Mouse (Mus musculus) heart, embryonic 12.5 days (tissue): ENCODE data around the gene Tesk2. TPM values are rescaled to one million over a fixed set of nuclear protein-coding genes. Genes with fewer than 3 reads are reported as not detected.

Source experiments
- ATAC-seq: fragments of 200-750 bp; cut with Nextera tagmentation; 2 replicates; pipeline ENCODE4 v1.8.0; 2017; ENCODE audit warnings: moderate TSS enrichment, moderate library complexity; ENCODE audit not compliant: insufficient number of reproducible peaks, low FRiP score
- H3K27ac ChIP-seq: fragments of 300-500 bp; sonication (generic); 2 replicates; pipeline ENCODE4 v1.5.1; 2016; ENCODE audit warnings: mild to moderate bottlenecking, moderate library complexity; ENCODE audit not compliant: poor library complexity, severe bottlenecking
- H3K27me3 ChIP-seq: fragments of 300-500 bp; sonication (generic); replicated peaks from 2 replicates; pipeline ENCODE4 v1.6.1; 2016; ENCODE audit warnings: mild to moderate bottlenecking, moderate library complexity
- H3K36me3 ChIP-seq: fragments of 300-500 bp; sonication (generic); 2 replicates; pipeline ENCODE4 v1.6.1; 2016; ENCODE audit warnings: mild to moderate bottlenecking, moderate library complexity
- H3K4me1 ChIP-seq: fragments of 300-500 bp; sonication (generic); replicated peaks from 2 replicates; pipeline ENCODE4 v1.6.1; 2016; ENCODE audit warnings: mild to moderate bottlenecking
- H3K4me2 ChIP-seq: fragments of 300-500 bp; sonication (generic); 2 replicates; pipeline ENCODE4 v1.6.1; 2016; ENCODE audit warnings: mild to moderate bottlenecking, moderate library complexity
- H3K4me3 ChIP-seq: fragments of 300-500 bp; sonication (generic); 2 replicates; pipeline ENCODE4 v1.5.1; 2016; ENCODE audit warnings: mild to moderate bottlenecking
- H3K9ac ChIP-seq: fragments of 300-500 bp; sonication (generic); 2 replicates; pipeline ENCODE4 v1.6.1; 2016; ENCODE audit warnings: mild to moderate bottlenecking, moderate library complexity
- H3K9me3 ChIP-seq: fragments of 300-500 bp; sonication (generic); replicated peaks from 2 replicates; pipeline ENCODE4 v1.6.1; 2016; ENCODE audit warnings: mild to moderate bottlenecking, moderate library complexity
- WGBS: fragments of 180-500 bp; shearing (Covaris S2); methylation state at CpG from one replicate; pipeline ENCODE4 v1.1.7; 2016; 5-methylcytosine and 5-hydroxymethylcytosine counted together
- polyA plus RNA-seq: library from polyadenylated mRNA; unstranded; fragments of >200 nt; fragmentation: Nextera tagmentation; extraction: Ambion mirVana; gene quantifications from 2 replicates; pipeline ENCODE4 v1.2.1, GENCODE M21; 2016

The Tesk2 gene
- polyA plus RNA-seq, 1 experiment from 2014 or later, result 3.1 TPM

DNA sequence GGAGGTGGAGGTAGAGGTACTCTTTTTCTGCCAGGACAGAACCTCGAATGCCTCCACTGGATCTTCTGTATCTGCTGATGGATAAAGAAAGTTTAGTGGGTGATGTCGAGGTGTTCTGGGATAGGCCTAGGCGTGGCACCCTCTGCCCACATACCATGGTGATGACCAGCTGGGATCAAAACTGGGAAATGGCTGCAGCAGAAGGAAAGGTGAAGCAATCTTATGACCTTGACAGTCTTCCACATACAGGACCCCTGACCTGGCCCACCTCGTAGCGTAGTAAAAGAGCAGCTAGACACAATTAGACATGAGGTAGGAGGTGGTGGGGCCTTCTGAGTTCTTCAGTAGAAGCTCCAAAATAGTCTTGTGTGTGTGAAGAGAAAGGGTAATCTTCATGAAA lies 43.3 kb downstream of the Tesk2 start:
- no peak overlapping the region for H3K4me3 ChIP-seq
- H3K36me3 ChIP-seq, result no peaks in the 10 kb centered on the region
- no peaks in the 10 kb centered on the region for H3K27me3 ChIP-seq
- no peak overlapping the region for H3K4me2 ChIP-seq
- WGBS, result 75% methylated on average over 5 of the region's 5 CpGs
- H3K9me3 ChIP-seq, result no peaks in the 10 kb centered on the region
- ATAC-seq, result no peak
- H3K27ac ChIP-seq, result no peak overlapping the region
- no peak overlapping the region for H3K9ac ChIP-seq
- H3K4me1 ChIP-seq, result no peaks in the 10 kb centered on the region

DNA sequence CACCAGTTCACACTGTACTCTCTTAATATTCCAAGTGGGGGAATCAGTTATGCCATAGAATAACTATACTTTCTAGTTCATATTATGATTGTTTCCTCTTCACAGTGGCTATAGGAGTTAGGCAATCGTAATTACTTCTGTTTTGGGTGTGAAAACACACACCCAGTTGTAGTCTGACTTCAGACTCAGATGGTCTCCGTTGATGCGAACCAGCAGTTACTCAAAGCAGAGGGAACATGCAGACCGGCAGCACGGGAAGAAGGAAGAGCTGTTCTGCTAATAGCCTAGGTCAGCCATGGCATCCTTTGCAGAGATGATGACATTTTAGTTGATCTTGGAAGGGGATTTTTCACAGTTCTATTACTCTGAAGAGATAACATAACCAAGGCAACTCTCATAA lies 47.8 kb downstream of the Tesk2 start:
- ATAC-seq, result no peak
- Histone ChIP-seq H3K36me3 (no peaks in the 10 kb centered on the region), H3K9ac (no peak overlapping the region), H3K4me1 (no peaks in the 10 kb centered on the region), H3K27ac (no peak overlapping the region), H3K9me3 (no peaks in the 10 kb centered on the region), H3K4me3 (no peak overlapping the region), H3K27me3 (no peaks in the 10 kb centered on the region), H3K4me2 (no peak overlapping the region)
- 73% methylated on average over 5 of the region's 5 CpGs for WGBS

- no peak overlapping the region for H3K4me2 ChIP-seq
- H3K9me3 ChIP-seq, result no peaks in the 10 kb centered on the region
- H3K27me3 ChIP-seq, result no peaks in the 10 kb centered on the region
- H3K4me3 ChIP-seq, result no peak overlapping the region
- no peaks in the 10 kb centered on the region for H3K4me1 ChIP-seq
- no peak overlapping the region for H3K9ac ChIP-seq
- H3K27ac ChIP-seq, result no peak overlapping the region
- no peak for ATAC-seq
- H3K36me3 ChIP-seq, result no peaks in the 10 kb centered on the region
Observed at GRCm38 (mm10) chr4:116769060-116769459, 48.3 kb downstream of the Tesk2 start.

- Histone ChIP-seq H3K36me3 (no peaks in the 10 kb centered on the region), H3K27me3 (no peaks in the 10 kb centered on the region; the same call in 1 of the 2 replicates), H3K4me1 (no peaks in the 10 kb centered on the region), H3K27ac (no peak overlapping the region), H3K4me3 (no peak overlapping the region), H3K9ac (no peak overlapping the region), H3K4me2 (no peak overlapping the region), H3K9me3 (no peaks in the 10 kb centered on the region)
- no peak for ATAC-seq
- 85% methylated on average over 5 of the region's 5 CpGs for WGBS
Observed at GRCm38 (mm10) chr4:116776391-116776790, 55.6 kb downstream of the Tesk2 start.

DNA sequence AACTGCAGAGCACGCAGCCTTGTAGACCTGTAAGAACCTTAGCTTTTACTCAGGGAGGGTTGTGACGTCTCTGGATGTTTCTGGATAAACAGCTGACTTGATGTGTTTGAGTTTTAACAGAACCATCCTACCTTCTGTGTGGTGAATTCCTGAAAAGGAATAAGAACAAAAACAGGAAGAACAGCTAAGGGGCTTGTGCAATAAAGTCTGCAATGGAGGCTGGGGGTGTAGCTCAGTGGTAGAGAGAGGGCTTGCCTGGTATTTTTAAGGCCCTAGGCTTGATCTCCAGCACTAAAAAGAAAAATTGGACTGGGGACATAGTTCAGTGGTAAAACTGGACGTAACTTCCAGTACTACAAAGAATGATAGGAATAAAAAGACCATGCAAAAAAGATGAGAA lies 56.3 kb downstream of the Tesk2 start:
- no peak overlapping the region for H3K4me3 ChIP-seq
- WGBS, result 79% methylated on average over 3 of the region's 3 CpGs
- no peak overlapping the region for H3K4me2 ChIP-seq
- no peaks in the 10 kb centered on the region for H3K4me1 ChIP-seq
- H3K9ac ChIP-seq, result no peak overlapping the region
- H3K27me3 ChIP-seq, result no peaks in the 10 kb centered on the region; the same call in 1 of the 2 replicates
- H3K27ac ChIP-seq, result no peak overlapping the region
- H3K9me3 ChIP-seq, result no peaks in the 10 kb centered on the region
- ATAC-seq, result no peak
- H3K36me3 ChIP-seq, result no peaks in the 10 kb centered on the region

GRCm38 (mm10) chr4:116780541-116780940 lies 59.8 kb downstream of the Tesk2 start:
- no peak overlapping the region for H3K9ac ChIP-seq
- no peaks in the 10 kb centered on the region for H3K4me1 ChIP-seq
- no peak overlapping the region for H3K27ac ChIP-seq
- H3K27me3 ChIP-seq, result no peaks in the 10 kb centered on the region; the same call in 1 of the 2 replicates
- no peaks in the 10 kb centered on the region for H3K36me3 ChIP-seq
- no peak overlapping the region for H3K4me3 ChIP-seq
- H3K9me3 ChIP-seq, result no peaks in the 10 kb centered on the region
- no peak overlapping the region for H3K4me2 ChIP-seq
- 74% methylated on average over 2 of the region's 2 CpGs for WGBS
- ATAC-seq, result no peak

DNA sequence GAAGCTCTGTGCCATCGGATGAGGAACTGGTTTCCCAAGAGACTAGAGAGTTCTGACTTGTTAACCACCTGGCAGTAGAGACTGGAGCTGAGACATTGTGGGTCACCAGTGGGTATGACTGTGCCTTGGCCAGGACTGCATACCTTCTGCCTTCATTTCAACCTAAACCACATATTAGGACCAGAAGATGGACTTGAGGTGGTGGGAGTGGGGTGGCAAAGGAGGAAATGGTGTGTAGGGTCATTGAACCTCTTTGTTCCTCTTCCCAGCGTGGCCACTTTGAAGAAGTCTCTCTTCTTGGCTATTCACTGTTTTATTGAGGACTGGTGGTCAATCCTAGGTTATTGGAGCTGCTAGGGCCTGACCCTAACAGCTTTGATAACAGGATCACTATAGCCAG lies 60.6 kb downstream of the Tesk2 start:
- 46% methylated on average over 2 of the region's 2 CpGs for WGBS
- ATAC-seq, result no peak

DNA sequence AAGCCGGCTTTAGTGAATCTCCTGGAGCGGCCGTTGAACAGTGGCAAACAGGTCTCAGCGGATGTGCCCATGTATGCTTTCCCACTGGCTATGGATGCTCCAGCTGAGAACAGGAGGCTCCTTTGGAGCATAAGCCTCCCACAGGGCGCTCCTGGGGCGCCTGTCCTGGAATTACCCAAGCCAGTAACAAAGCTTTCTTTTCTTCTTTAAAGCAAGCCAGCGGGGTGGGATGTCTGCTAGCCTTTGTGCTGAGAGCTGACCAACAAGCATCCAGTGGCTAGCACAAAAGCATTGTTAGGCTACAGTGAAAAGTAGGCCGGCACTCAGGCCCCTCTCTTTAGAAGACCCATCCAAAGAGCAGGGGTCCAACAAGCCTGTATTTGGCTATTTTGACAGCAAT lies 61.4 kb downstream of the Tesk2 start:
- H3K4me3 ChIP-seq, result no peak overlapping the region
- H3K9ac ChIP-seq, result no peak overlapping the region
- H3K4me1 ChIP-seq, result no peaks in the 10 kb centered on the region
- no peak for ATAC-seq
- WGBS, result 20% methylated on average over 8 of the region's 8 CpGs
- no peak overlapping the region for H3K27ac ChIP-seq
- no peak overlapping the region for H3K4me2 ChIP-seq
- H3K36me3 ChIP-seq, result no peaks in the 10 kb centered on the region
- H3K9me3 ChIP-seq, result no peaks in the 10 kb centered on the region
- H3K27me3 ChIP-seq, result no peaks in the 10 kb centered on the region; the same call in 1 of the 2 replicates

More for the DNA sequence above, 60.6 kb downstream of the Tesk2 start:
- no peak overlapping the region for H3K4me3 ChIP-seq
- H3K27ac ChIP-seq, result no peak overlapping the region
- no peaks in the 10 kb centered on the region for H3K9me3 ChIP-seq
- H3K9ac ChIP-seq, result no peak overlapping the region
- H3K36me3 ChIP-seq, result no peaks in the 10 kb centered on the region
- no peak overlapping the region for H3K4me2 ChIP-seq
- no peaks in the 10 kb centered on the region; the same call in 1 of the 2 replicates for H3K27me3 ChIP-seq
- H3K4me1 ChIP-seq, result no peaks in the 10 kb centered on the region

DNA sequence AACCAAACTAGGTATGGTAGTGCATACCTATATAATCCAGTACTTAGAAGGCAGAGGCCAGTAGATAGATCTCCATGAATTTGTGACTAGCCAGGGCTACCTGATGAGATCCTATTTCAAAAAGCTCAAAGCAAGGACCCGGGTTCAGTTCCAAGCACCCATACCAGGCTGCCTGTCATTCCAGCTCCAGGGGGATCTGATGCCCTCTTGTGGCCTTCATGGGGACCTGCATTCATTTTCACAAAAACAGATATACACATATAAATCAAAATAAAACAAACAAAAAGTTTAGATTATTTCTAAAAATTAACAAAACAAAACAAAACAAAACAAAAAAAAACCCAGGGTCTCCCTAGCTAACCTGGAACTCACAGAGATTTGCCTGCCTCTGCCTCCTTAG lies 65.8 kb downstream of the Tesk2 start:
- H3K4me3 ChIP-seq, result no peak overlapping the region
- H3K4me2 ChIP-seq, result no peak overlapping the region
- H3K27ac ChIP-seq, result no peak overlapping the region
- WGBS, result 89% methylated on average over 1 of the region's 1 CpGs
- H3K4me1 ChIP-seq, result no peaks in the 10 kb centered on the region
- no peak for ATAC-seq
- H3K9ac ChIP-seq, result no peak overlapping the region
- H3K9me3 ChIP-seq, result no peaks in the 10 kb centered on the region
- H3K36me3 ChIP-seq, result no peaks in the 10 kb centered on the region
- no peaks in the 10 kb centered on the region for H3K27me3 ChIP-seq

- ATAC-seq, result no peak
- Histone ChIP-seq H3K9me3 (no peaks in the 10 kb centered on the region), H3K4me2 (no peak overlapping the region), H3K27me3 (no peaks in the 10 kb centered on the region), H3K9ac (no peak overlapping the region), H3K27ac (no peak overlapping the region), H3K36me3 (no peaks in the 10 kb centered on the region), H3K4me3 (no peak overlapping the region), H3K4me1 (no peaks in the 10 kb centered on the region)
- WGBS, result 40% methylated on average over 7 of the region's 7 CpGs
Observed at GRCm38 (mm10) chr4:116787985-116788760, 67.4 kb downstream of the Tesk2 start.

GRCm38 (mm10) chr4:116788956-116789355 lies 68.2 kb downstream of the Tesk2 start:
- no peak overlapping the region for H3K27ac ChIP-seq
- H3K4me2 ChIP-seq, result no peak overlapping the region
- H3K36me3 ChIP-seq, result no peaks in the 10 kb centered on the region
- WGBS, result 9% methylated on average over 3 of the region's 3 CpGs
- H3K27me3 ChIP-seq, result no peaks in the 10 kb centered on the region
- no peaks in the 10 kb centered on the region for H3K9me3 ChIP-seq
- H3K4me1 ChIP-seq, result no peaks in the 10 kb centered on the region
- H3K4me3 ChIP-seq, result no peak overlapping the region
- H3K9ac ChIP-seq, result no peak overlapping the region
- no peak for ATAC-seq

DNA sequence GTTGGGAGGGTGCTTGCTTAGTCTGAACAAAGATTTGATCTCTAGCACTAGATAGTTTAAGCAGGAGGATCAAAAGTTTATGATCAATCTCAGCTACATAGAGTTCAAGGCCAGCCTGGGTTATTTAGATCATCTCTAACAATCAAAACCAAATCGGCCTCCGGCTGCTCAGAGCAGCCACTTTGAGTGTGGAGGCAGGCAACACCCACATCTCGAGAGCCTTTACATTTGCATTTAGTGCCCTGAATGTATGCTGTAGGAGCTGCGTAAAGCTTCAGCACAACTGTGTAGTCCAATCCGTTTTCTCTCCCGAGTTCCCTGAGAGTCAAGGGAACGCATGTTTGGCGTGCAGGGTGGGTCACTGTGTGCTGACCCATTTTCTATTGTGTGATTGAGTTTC lies 71.7 kb downstream of the Tesk2 start:
- no peaks in the 10 kb centered on the region for H3K36me3 ChIP-seq

More for the DNA sequence above, 71.7 kb downstream of the Tesk2 start:
- 85% methylated on average over 8 of the region's 8 CpGs for WGBS
- no peak overlapping the region for H3K4me3 ChIP-seq
- peaks cover 10% of the 10 kb centered on the region for H3K4me1 ChIP-seq
- H3K4me2 ChIP-seq, result no peak overlapping the region
- H3K27me3 ChIP-seq, result no peaks in the 10 kb centered on the region
- no peak overlapping the region for H3K9ac ChIP-seq
- no peak overlapping the region for H3K27ac ChIP-seq
- no peak for ATAC-seq
- H3K9me3 ChIP-seq, result no peaks in the 10 kb centered on the region
